Mouse (Mus musculus) limb, embryonic 11.5 days (tissue): ENCODE measurements around the gene Tctex1d4. TPM values are rescaled to one million over a fixed set of nuclear protein-coding genes. Genes with fewer than 3 reads are reported as not detected.

Experiments
- ATAC-seq: fragments of 200-750 bp; cut with Nextera tagmentation; 2 replicates; pipeline ENCODE4 v1.8.0; 2017; ENCODE audit warnings: low read depth; ENCODE audit not compliant: insufficient number of reproducible peaks, low FRiP score, low TSS enrichment
- DNase-seq: peaks from one replicate; pipeline ENCODE4 v3.0.0-alpha.2; 2015; ENCODE audit warnings: low spot score
- H3K27ac ChIP-seq: fragments of 300-500 bp; sonication (generic); replicated peaks from 2 replicates; pipeline ENCODE4 v1.5.1; 2014; ENCODE audit warnings: low read depth, mild to moderate bottlenecking, low read length
- H3K27me3 ChIP-seq: fragments of 300-500 bp; sonication (generic); 2 replicates; pipeline ENCODE4 v1.6.1; 2014; ENCODE audit warnings: mild to moderate bottlenecking, low read length, mixed read lengths; ENCODE audit not compliant: control insufficient read depth, insufficient read depth
- H3K36me3 ChIP-seq: fragments of 300-500 bp; sonication (generic); 2 replicates; pipeline ENCODE4 v1.6.1; 2014; ENCODE audit warnings: mild to moderate bottlenecking, low read length, moderate library complexity, mixed read lengths; ENCODE audit not compliant: control insufficient read depth, insufficient read depth
- H3K4me1 ChIP-seq: fragments of 300-500 bp; sonication (generic); 2 replicates; pipeline ENCODE4 v1.6.1; 2014; ENCODE audit warnings: low read length, mixed read lengths; ENCODE audit not compliant: control insufficient read depth, insufficient read depth
- H3K4me2 ChIP-seq: fragments of 300-500 bp; sonication (generic); 2 replicates; pipeline ENCODE4 v1.6.1; 2014; ENCODE audit warnings: low read depth, mild to moderate bottlenecking, moderate library complexity; ENCODE audit not compliant: severe bottlenecking
- H3K4me3 ChIP-seq: fragments of 300-500 bp; sonication (generic); 2 replicates; pipeline ENCODE4 v1.5.1; 2014; ENCODE audit warnings: low read depth, low read length
- H3K9ac ChIP-seq: fragments of 300-500 bp; sonication (generic); 2 replicates; pipeline ENCODE4 v1.6.1; 2014; ENCODE audit warnings: mild to moderate bottlenecking, low read length
- H3K9me3 ChIP-seq: fragments of 300-500 bp; sonication (generic); 2 replicates; pipeline ENCODE4 v1.6.1; 2016; ENCODE audit warnings: low read length; ENCODE audit not compliant: control insufficient read depth
- WGBS: fragments of 180-500 bp; shearing (Covaris S2); extraction: QIAGEN DNeasy Blood & Tissue Kit; methylation state at CpG from one replicate; pipeline ENCODE4 v1.1.7; 2014; 5-methylcytosine and 5-hydroxymethylcytosine counted together
- microRNA-seq: library from miRNA; unstranded; fragments of <30 nt; microRNA quantifications from one replicate; pipeline ENCODE4, GENCODE M21; 2016
- polyA plus RNA-seq: library from polyadenylated mRNA; unstranded; fragments of >200 nt; fragmentation: Nextera tagmentation; extraction: Ambion mirVana; gene quantifications from 2 replicates; pipeline ENCODE4 v1.2.1, GENCODE M21; 2014

Gene Tctex1d4
- polyA plus RNA-seq, 1 experiment from 2014 or later: not detected

- WGBS: 84% methylated on average over 10 of the region's 10 CpGs
- no peak for DNase-seq
Observed at GRCm38 (mm10) chr4:117159666-117160065, 33.1 kb downstream of the Tctex1d4 start.

GRCm38 (mm10) chr4:117161183-117161582 lies 34.6 kb downstream of the Tctex1d4 start:
- Histone ChIP-seq H3K27me3 (no peaks in the 10 kb centered on the region), H3K4me2 (no peak overlapping the region), H3K27ac (no peak overlapping the region), H3K36me3 (peaks cover 43% of the 10 kb centered on the region), H3K4me1 (no peaks in the 10 kb centered on the region), H3K9ac (no peak overlapping the region), H3K4me3 (no peak overlapping the region), H3K9me3 (no peaks in the 10 kb centered on the region)
- no peak for ATAC-seq
- WGBS: 64% methylated on average over 4 of the region's 4 CpGs
- no peak for DNase-seq

More at GRCm38 (mm10) chr4:117159666-117160065, 33.1 kb downstream of the Tctex1d4 start:
- Histone ChIP-seq H3K36me3 (peaks cover 32% of the 10 kb centered on the region), H3K27ac (no peak overlapping the region), H3K27me3 (no peaks in the 10 kb centered on the region), H3K4me3 (no peak overlapping the region), H3K9ac (no peak overlapping the region), H3K4me1 (0 out of 2 replicates have a peak, but pooled peaks cover 3% of the 10 kb centered on the region), H3K4me2 (no peak overlapping the region), H3K9me3 (no peaks in the 10 kb centered on the region)
- ATAC-seq: no peak

- Histone ChIP-seq H3K4me2 (no peak overlapping the region), H3K36me3 (peaks cover 50% of the 10 kb centered on the region), H3K9me3 (no peaks in the 10 kb centered on the region), H3K9ac (no peak overlapping the region), H3K27ac (no peak overlapping the region), H3K4me1 (no peaks in the 10 kb centered on the region), H3K4me3 (no peak overlapping the region), H3K27me3 (no peaks in the 10 kb centered on the region)
- 93% methylated on average over 5 of the region's 5 CpGs for WGBS
- no peak for ATAC-seq
- no peak for DNase-seq
Observed at GRCm38 (mm10) chr4:117169936-117170335, 43.3 kb downstream of the Tctex1d4 start.

Small RNA genes lying within 50 kb of the gene (microRNA-seq; reads per million reads assigned to microRNA genes)
- gene Gm22398: not detected

Other genes starting within 250 kb of the Tctex1d4 start
- gene Zswim5, start 249.4 kb upstream of the Tctex1d4 start, polyA plus RNA-seq: 1.1 and 1.3 TPM in 2 replicates
- gene Urod, start 132.4 kb upstream of the Tctex1d4 start, polyA plus RNA-seq: 121 and 129 TPM in 2 replicates
- gene Hectd3, start 131.5 kb upstream of the Tctex1d4 start, polyA plus RNA-seq: 6.7 and 9.9 TPM in 2 replicates
- gene Eif2b3, start 107.4 kb upstream of the Tctex1d4 start, polyA plus RNA-seq: 53.5 and 57.2 TPM in 2 replicates
- 6.1 and 6.3 TPM in 2 replicates for gene Ptch2, start 30.7 kb upstream of the Tctex1d4 start, polyA plus RNA-seq
- gene Btbd19, start 1.1 kb upstream of the Tctex1d4 start, polyA plus RNA-seq: 4.1 and 4.5 TPM in 2 replicates
- 2.0 and 2.3 TPM in 2 replicates for gene Plk3, start 7.2 kb downstream of the Tctex1d4 start, polyA plus RNA-seq
- 1,072 and 1,111 TPM in 2 replicates for gene Rps8, start 29.4 kb downstream of the Tctex1d4 start, polyA plus RNA-seq
- 125 and 136 TPM in 2 replicates for gene Kif2c, start 55.8 kb downstream of the Tctex1d4 start, polyA plus RNA-seq
- gene Tmem53, start 125.2 kb downstream of the Tctex1d4 start, polyA plus RNA-seq: 9.7 and 11.6 TPM in 2 replicates
- 0.12 TPM in 1 of 2 replicates, not detected in the other for gene Armh1, start 125.3 kb downstream of the Tctex1d4 start, polyA plus RNA-seq